Mouse (Mus musculus) urinary bladder, adult 18-20 months (tissue): ENCODE measurements around the gene Pknox2.
A peak's percentile ranks its signal among the peaks of the same experiment; 100 is the strongest.

Source experiments
- DNase-seq, 2 experiments: peaks; one replicate each; pipeline ENCODE4 v3.0.0; 2022; ENCODE audit warnings: low spot score in 2 of 2, mixed read lengths in 2 of 2

Pknox2 gene

DNA sequence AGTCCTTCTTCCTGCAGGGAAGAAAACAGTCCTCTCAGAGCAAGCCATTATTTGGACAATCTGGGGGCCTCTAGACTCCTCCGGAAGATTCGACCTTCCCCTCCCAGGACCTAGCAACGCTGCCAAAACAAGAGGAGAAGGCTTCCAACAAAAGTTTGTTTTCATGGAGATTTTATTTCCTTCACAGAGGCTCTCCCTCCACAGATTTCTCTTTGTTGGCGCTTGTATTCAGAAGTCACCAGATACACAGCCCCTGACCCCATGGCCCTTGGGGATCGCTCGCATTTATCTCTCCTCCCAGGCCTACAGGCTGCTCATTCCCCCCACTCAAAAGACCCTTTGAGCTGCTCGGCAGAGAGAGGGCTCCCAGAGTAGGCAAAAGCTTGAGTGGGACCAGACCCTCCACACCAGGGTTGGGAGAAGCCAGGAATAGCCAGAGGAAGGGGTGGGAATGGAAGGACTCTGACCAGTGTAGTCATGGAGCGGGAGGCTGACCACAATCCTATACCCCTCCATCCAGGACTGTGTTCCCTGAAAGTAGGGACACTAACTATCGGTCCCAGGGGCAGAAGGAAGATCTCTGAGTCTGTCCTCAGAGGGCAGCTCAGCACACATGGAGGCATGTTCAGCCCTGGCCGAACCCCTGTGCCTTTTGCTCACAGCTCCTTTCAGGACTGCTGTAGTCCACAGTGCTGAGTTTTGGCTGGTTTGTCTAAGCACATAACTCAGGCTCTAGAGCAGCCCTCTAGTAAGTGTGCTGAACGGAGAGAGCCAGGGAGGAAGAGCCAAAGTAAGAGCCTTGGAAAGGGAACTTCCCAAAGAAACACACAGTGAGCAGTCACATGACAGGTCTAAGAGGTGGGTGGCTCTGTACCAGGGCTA, 45.9 kb downstream of the Pknox2 start:
- no peak for DNase-seq

DNA sequence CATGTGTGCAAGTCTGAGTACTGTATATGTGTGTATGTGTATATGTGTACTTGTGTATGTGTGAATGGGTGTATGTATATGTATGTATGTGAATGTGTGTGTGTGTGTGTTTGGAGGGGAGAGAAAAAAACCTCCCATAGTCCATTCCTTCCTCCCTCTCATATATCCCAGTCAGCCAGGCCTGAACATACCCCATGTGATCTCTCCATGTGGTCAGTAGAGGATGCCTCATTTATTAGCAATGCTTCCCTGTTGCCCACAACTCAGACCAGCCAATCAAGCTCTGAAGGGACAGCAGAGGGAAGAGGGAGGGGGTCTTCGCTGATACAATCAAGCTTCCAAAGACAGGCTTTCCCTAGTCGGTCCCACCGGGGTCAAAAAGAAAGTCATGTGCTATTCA, 47.6 kb downstream of the Pknox2 start:
- no peak for DNase-seq

DNA sequence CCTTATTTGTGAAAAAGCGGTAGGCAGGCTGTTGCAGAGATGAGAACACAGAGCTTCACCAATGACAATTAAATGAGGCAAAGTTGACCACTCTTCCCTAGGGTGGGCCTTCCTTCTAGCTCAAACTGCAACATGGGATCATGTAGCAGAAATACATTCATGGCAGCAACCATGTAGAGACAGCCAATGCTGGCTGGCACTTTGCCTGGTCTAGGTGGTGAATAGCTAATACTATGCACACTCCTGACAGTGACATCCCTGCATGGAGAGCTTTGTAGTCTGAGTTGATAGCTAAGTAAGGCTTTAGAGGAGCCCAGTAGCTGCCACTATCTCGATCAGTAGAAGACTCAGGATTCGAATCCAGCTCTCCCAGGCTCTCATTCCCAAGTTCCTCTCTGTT, 48.6 kb downstream of the Pknox2 start:
- DNase-seq: no peak

GRCm38 (mm10) chr9:37094230-37094990, 52.8 kb downstream of the Pknox2 start:
- DNase-seq: no peak

DNA sequence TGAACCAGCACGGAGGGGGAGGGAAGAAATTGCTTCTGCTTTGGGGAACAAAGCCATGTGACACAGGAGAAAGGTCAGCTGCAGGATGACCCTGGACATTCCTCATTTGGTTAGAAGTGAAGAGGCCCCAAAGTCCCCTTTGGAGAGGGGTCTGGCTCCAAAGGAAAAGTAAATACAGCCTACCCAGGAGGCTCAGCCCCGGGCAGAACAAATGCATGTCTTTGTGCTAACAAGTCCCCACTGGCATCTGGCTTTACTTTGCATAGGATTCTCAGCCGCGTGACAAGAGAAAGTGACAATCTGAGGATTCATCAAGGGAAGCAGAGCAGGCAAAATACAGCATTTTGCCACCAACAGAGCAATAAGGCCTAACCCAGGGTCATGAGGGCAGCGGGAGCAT, 54.1 kb downstream of the Pknox2 start:
- DNase-seq: no peak

- no peak for DNase-seq
Measured at GRCm38 (mm10) chr9:37089894-37090652, 57.1 kb downstream of the Pknox2 start.

GRCm38 (mm10) chr9:37085370-37085769, 61.8 kb downstream of the Pknox2 start:
- no peak for DNase-seq

DNA sequence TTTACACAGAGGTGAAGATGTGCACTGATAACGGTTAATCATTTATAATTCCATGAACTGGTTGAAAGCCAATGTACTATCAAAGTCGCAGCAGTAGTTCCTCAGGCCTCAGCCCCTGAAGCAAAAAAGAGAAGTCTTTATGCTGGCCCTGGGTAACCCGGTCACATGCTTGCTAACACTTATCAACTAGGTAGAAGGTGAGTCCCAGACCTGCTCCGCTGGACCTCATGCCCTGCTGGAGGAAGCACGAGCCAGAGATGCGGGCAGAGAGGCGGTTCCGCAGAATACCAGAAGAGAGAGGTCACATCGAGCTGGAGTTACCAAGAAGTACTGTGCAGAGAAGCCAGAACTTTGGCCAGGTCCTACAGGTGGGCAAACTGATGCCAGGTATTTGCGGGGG, 65.0 kb downstream of the Pknox2 start:
- peak; percentile 19 to 31 for DNase-seq

DNA sequence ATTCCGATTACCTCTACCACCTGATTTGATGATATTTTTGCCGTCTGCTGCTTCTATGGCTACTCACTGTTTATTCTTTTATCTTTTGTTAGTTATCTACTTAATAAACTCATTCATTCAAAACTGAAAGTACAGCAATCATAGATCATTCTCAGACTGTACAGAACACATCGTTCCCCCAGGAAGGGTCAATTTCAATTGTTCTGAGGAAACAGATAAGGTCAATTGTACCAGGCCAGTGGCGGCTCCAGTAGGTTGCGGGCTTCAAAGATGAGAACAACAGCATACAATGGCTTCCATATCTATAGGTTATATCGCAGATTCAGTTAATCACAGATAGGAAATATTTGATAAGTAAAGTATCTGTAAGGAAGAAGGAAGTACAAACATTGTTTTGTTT, 66.9 kb downstream of the Pknox2 start:
- no peak for DNase-seq

- DNase-seq: no peak
Measured at GRCm38 (mm10) chr9:37077063-37077418, 70.2 kb downstream of the Pknox2 start.

GRCm38 (mm10) chr9:37076386-37077062, 70.7 kb downstream of the Pknox2 start:
- DNase-seq: no peak

DNA sequence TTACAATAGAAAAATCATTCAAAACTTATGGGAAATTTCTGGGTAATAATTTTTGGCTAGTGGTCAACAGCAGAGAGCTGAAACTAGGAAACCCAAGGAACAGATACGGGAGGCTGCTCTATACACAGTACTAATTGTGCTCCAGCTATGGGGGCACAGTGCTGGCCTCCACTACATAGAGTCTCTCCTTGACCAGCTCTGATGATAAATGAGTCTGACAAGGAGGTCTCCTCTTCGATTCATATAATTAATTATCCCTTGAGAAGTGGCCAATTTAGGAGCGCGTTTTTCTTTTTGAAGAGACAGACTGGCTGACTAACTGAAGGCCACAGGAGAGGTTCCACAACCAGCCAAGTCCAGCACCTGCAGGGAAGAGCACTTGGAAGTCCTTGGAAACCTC, 71.3 kb downstream of the Pknox2 start:
- DNase-seq: no peak

DNA sequence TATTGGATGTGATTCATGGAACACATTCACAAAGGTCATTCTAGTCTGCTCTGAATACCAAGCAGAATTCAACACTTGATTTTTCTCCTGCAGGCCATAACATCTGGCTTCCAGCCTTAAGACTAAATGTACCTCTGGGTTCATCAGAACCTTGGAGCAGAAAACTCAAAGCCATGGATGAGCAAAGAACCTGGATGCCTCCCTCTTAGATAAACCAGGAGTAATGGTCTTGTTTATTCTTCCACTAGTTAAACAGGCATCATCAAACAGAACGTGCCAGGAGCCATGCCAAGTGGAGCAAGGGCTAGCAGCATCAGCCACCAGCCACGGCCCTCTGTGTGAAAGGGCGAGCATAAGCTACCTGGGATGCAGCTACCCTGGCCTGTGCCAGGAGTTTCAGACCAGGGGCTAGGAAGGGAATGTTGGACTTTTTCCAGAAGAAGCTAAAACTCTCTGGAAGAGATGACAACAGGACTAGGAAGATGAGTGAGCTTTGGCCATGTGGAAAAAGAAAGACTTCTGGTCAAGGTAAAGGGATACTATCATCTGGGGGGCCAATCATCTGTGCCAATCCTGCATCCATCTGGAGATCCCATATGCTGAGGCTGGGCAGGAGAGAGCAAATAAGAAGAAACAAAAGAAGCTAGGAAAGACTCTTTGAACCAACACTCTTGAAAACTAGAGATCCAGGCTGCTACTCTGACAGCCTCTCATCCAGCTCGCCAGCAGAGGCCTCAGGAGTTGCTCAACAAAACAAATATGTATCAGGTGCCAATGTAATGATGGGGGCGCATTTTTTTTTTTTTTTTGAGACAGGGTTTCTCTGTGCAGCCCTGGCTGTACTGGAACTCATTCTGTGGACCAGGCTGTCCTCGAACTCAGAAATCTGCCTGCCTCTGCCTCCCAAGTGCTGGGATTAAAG, 77.6 kb downstream of the Pknox2 start:
- no peak for DNase-seq

GRCm38 (mm10) chr9:37067473-37067830, 79.8 kb downstream of the Pknox2 start:
- DNase-seq: no peak

GRCm38 (mm10) chr9:37066732-37067472, 80.3 kb downstream of the Pknox2 start:
- no peak for DNase-seq

DNA sequence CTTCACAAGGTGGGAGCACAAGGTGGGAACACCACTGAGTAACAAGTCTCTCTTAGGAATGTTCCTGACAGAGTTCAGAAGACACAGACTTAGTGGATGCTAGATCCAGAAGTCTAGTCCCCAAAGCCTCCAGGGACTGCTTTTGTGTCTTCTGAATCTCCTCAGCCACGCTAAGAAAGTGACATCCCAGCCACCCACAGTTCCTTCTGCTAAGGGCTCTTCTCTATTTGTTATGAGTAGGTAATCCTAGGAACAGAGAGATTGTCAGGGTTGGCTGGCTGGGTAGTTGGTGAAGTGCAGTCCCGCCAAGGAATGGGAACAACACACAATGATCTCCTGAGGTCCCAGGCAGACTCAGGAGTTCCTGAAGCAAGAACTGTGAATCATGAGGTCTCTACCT, 85.6 kb downstream of the Pknox2 start:
- DNase-seq: no peak

- peak in 1 of 2 experiments; percentile 30 for DNase-seq
Measured at GRCm38 (mm10) chr9:37054703-37055102, 92.5 kb downstream of the Pknox2 start.

GRCm38 (mm10) chr9:37053601-37054512, 93.3 kb downstream of the Pknox2 start:
- no peak for DNase-seq

DNA sequence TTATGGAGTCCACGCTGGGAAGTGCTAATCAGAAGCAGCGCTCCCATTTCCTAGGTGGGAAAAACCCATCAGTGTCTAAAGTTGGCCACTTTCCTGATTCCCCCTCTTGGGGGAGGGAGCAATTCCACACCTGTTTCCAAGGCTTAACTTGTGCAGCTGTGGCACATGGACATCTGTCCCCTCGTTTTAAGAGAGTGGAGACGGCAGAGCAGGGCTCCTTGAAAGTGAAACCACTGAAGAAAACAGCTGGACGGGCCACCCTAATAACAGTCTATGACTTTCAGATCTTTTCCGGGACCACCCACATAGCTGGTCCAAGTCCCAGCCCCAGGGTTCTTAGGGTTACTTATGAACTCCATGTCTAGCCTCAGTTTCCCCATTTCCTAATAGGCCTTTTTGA, 94.2 kb downstream of the Pknox2 start:
- DNase-seq: no peak
